Mouse (Mus musculus) WW6 (cell line): ENCODE results near the gene Creb3l2.
"Not testable (repeated sequence)": the region's sequence is repeated elsewhere in the genome, so short reads cannot be mapped to it uniquely, and the experiment has no call there.

ENCODE experiments used
- DNase-seq: peaks from one replicate; pipeline ENCODE4 v3.0.0-alpha.2; 2013; ENCODE audit warnings: low read depth, low spot score

Creb3l2 gene

GRCm38 (mm10) chr6:37442041-37442667 is at the start of gene Creb3l2:
Gene Creb3l2, minus strand, starts transcription at chr6:37442146.
- peak; percentile 98 for DNase-seq

GRCm38 (mm10) chr6:37486502-37486901 is 44.6 kb upstream of the Creb3l2 start:
- DNase-seq, result no peak

- no peak for DNase-seq
Measured at GRCm38 (mm10) chr6:37484588-37485070, 42.7 kb upstream of the Creb3l2 start.

GRCm38 (mm10) chr6:37483262-37483661 is 41.3 kb upstream of the Creb3l2 start:
- no peak for DNase-seq

GRCm38 (mm10) chr6:37481147-37481546 is 39.2 kb upstream of the Creb3l2 start:
- DNase-seq, result no peak

GRCm38 (mm10) chr6:37480008-37480407 is 38.1 kb upstream of the Creb3l2 start:
- no peak for DNase-seq

- DNase-seq, result no peak
Measured at GRCm38 (mm10) chr6:37478481-37478880, 36.5 kb upstream of the Creb3l2 start.

- no peak for DNase-seq
Measured at GRCm38 (mm10) chr6:37473674-37474342, 31.9 kb upstream of the Creb3l2 start.

GRCm38 (mm10) chr6:37470216-37470615 is 28.3 kb upstream of the Creb3l2 start:
- DNase-seq, result no peak

- no peak for DNase-seq
Measured at GRCm38 (mm10) chr6:37465847-37466246, 23.9 kb upstream of the Creb3l2 start.

GRCm38 (mm10) chr6:37465356-37465755 is 23.4 kb upstream of the Creb3l2 start:
- DNase-seq, result no peak

GRCm38 (mm10) chr6:37464585-37464984 is 22.6 kb upstream of the Creb3l2 start:
- DNase-seq, result no peak

GRCm38 (mm10) chr6:37463517-37464482 is 21.9 kb upstream of the Creb3l2 start:
- peak; percentile 62 for DNase-seq

- DNase-seq, result no peak
Measured at GRCm38 (mm10) chr6:37460681-37461080, 18.7 kb upstream of the Creb3l2 start.

- DNase-seq, result not testable (repeated sequence)
Measured at GRCm38 (mm10) chr6:37459656-37460055, 17.7 kb upstream of the Creb3l2 start.

- DNase-seq, result no peak
Measured at GRCm38 (mm10) chr6:37457990-37458655, 16.2 kb upstream of the Creb3l2 start.

GRCm38 (mm10) chr6:37455540-37455939 is 13.6 kb upstream of the Creb3l2 start:
- no peak for DNase-seq

- DNase-seq, result no peak
Measured at GRCm38 (mm10) chr6:37453047-37453446, 11.1 kb upstream of the Creb3l2 start.

GRCm38 (mm10) chr6:37451664-37452063 is 9.7 kb upstream of the Creb3l2 start:
- DNase-seq, result no peak

- DNase-seq, result no peak
Measured at GRCm38 (mm10) chr6:37447704-37448466, 5.9 kb upstream of the Creb3l2 start.

- no peak for DNase-seq
Measured at GRCm38 (mm10) chr6:37442781-37443180, 835 bp upstream of the Creb3l2 start.
